Mouse (Mus musculus) layer of hippocampus, adult 18-20 months (tissue): ENCODE results near the gene Pms2. TPM values are rescaled to one million over a fixed set of nuclear protein-coding genes. Genes with fewer than 3 reads are reported as not detected.

Source experiments
- total RNA-seq, 2 experiments: library from RNA; stranded (reverse); gene quantifications; 2 replicates each; pipeline ENCODE4 v1.2.3; 2021

The Pms2 gene
- total RNA-seq, 2 experiments from 2014 or later, result 13.5 to 14.0 TPM

Other genes with a start within 250 kb of the Pms2 start
- gene Usp42, start 177.7 kb upstream of the Pms2 start, total RNA-seq, result 10 to 100 TPM; 20.7 to 21.3 TPM
- gene Eif2ak1, start 92.2 kb upstream of the Pms2 start, total RNA-seq, result 10 to 100 TPM; 43.2 to 43.7 TPM
- not detected for gene Ankrd61, start 12.3 kb upstream of the Pms2 start, total RNA-seq
- 10 to 100 TPM; 31.8 to 32.8 TPM for gene Aimp2, start 117 bp upstream of the Pms2 start, total RNA-seq
- gene Gm42421, start 18.2 kb downstream of the Pms2 start, total RNA-seq, result 1 to 10 TPM; 1.6 TPM
- gene Rsph10b, start 23.1 kb downstream of the Pms2 start, total RNA-seq, result 1 to 10 TPM; 2.5 to 2.8 TPM
- gene Ccz1, start 104.9 kb downstream of the Pms2 start, total RNA-seq, result 10 to 100 TPM; 33.8 to 33.9 TPM
- gene Ocm, start 116.7 kb downstream of the Pms2 start, total RNA-seq, result not detected
- 10 to 100 TPM; 94.4 to 98.9 TPM for gene Lmtk2, start 190.5 kb downstream of the Pms2 start, total RNA-seq